Mouse (Mus musculus) intestine, embryonic 14.5 days (tissue): ENCODE measurements around the gene Ndufb2. TPM values are rescaled to one million over a fixed set of nuclear protein-coding genes. Genes with fewer than 3 reads are reported as not detected.
A peak's percentile ranks its signal among the peaks of the same experiment; 100 is the strongest.

Experiments used
- ATAC-seq: fragments of 200-750 bp; cut with Nextera tagmentation; replicated peaks from 2 replicates; pipeline ENCODE4 v1.8.0; 2017; ENCODE audit warnings: low read depth, moderate number of reproducible peaks, moderate TSS enrichment, moderate library complexity; ENCODE audit not compliant: low FRiP score, low TSS enrichment
- DNase-seq: peaks from one replicate; pipeline ENCODE4 v3.0.0-alpha.2; 2018; ENCODE audit warnings: low spot score
- H3K27ac ChIP-seq: fragments of 300-500 bp; sonication (generic); 2 replicates; pipeline ENCODE4 v1.5.1; 2014; ENCODE audit warnings: low read depth, mild to moderate bottlenecking, control low read depth
- H3K27me3 ChIP-seq: fragments of 300-500 bp; sonication (generic); replicated peaks from 2 replicates; pipeline ENCODE4 v1.6.1; 2014; ENCODE audit warnings: low read length, control low read depth; ENCODE audit not compliant: control insufficient read depth, insufficient read depth
- H3K36me3 ChIP-seq: fragments of 300-500 bp; sonication (generic); 2 replicates; pipeline ENCODE4 v1.6.1; 2014; ENCODE audit warnings: low read length, control low read depth; ENCODE audit not compliant: control insufficient read depth, insufficient read depth
- H3K4me1 ChIP-seq: fragments of 300-500 bp; sonication (generic); replicated peaks from 2 replicates; pipeline ENCODE4 v1.6.1; 2014; ENCODE audit warnings: low read length, control low read depth, mixed read lengths; ENCODE audit not compliant: control insufficient read depth, insufficient read depth
- H3K4me2 ChIP-seq: fragments of 300-500 bp; sonication (generic); 2 replicates; pipeline ENCODE4 v1.6.1; 2014; ENCODE audit warnings: low read length
- H3K4me3 ChIP-seq: fragments of 300-500 bp; sonication (generic); 2 replicates; pipeline ENCODE4 v1.5.1; 2014; ENCODE audit warnings: low read depth, low read length, control low read depth, mixed read lengths
- H3K9ac ChIP-seq: fragments of 300-500 bp; sonication (generic); 2 replicates; pipeline ENCODE4 v1.6.1; 2014; ENCODE audit warnings: mild to moderate bottlenecking, low read length
- H3K9me3 ChIP-seq: fragments of 300-500 bp; sonication (generic); 2 replicates; pipeline ENCODE4 v1.6.1; 2016; ENCODE audit warnings: low read length, control low read depth; ENCODE audit not compliant: control insufficient read depth
- WGBS: fragments of 180-500 bp; shearing (Covaris S2); extraction: QIAGEN DNeasy Blood & Tissue Kit; methylation state at CpG from one replicate; pipeline ENCODE4 v1.1.7; 2014; 5-methylcytosine and 5-hydroxymethylcytosine counted together
- polyA plus RNA-seq: library from polyadenylated mRNA; unstranded; fragments of >200 nt; fragmentation: Nextera tagmentation; extraction: Ambion mirVana; gene quantifications from 2 replicates; pipeline ENCODE4 v1.2.1, GENCODE M21; 2014

The Ndufb2 gene
- polyA plus RNA-seq, 1 experiment from 2014 or later: 416 TPM

DNA sequence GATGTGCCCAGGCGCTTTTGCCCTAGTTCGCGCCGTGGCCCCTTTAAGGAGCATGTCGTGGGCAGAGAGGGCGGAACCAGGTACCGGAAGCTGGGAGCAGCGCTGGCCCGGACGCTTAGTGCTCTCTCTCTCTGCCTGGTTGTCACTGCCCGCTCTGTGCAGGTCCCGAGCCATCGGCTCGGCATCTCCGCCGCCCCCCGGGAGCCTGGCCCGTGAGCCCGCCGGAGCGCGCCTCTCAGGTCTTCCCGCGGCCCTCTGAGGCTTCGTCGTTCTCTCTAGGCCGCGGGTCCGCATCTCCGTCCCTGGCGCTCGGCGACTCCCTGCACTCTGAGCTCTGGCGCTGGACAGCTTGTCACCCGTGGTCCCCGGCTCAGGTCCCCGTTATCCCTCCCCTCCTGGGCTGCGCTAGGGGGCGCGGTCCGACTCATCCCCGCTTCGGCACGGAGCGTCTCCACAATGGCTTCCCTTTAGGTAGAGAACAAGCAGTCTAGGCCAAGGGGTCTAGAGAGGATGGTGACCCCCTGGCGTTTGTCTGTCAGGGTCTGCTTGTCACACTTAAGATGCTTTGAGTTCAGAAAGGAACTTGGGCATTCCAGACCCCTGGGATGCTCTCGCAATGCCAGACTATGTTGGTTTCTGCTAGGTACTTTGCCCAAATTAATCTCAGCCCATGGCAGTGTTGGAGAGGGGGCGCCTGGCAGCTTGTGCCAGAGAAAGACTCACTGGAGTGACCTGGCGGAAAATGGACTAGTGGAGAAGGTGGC is 18.4 kb upstream of the Ndufb2 start, which contains the start of gene Adck2:
Adck2 (plus strand) TSS at position 83 of the 764 bp plus-strand sequence.
- H3K4me3 ChIP-seq: peak within 1 kb of the TSS; percentile 59
- peak within 1 kb of the TSS; percentile 78 for H3K9ac ChIP-seq
- no peaks in the 10 kb centered on the region for H3K9me3 ChIP-seq
- H3K27me3 ChIP-seq: no peaks in the 10 kb centered on the region
- H3K4me2 ChIP-seq: peak within 1 kb of the TSS; percentile 59
- H3K36me3 ChIP-seq: peaks cover 20% of the 10 kb centered on the region
- under 1% methylated on average over 47 of the region's 49 CpGs for WGBS
- H3K4me1 ChIP-seq: peaks cover 6% of the 10 kb centered on the region
- H3K27ac ChIP-seq: peak within 1 kb of the TSS; percentile 88
- peak; percentile 88 for DNase-seq
- peak; percentile 95 for ATAC-seq

DNA sequence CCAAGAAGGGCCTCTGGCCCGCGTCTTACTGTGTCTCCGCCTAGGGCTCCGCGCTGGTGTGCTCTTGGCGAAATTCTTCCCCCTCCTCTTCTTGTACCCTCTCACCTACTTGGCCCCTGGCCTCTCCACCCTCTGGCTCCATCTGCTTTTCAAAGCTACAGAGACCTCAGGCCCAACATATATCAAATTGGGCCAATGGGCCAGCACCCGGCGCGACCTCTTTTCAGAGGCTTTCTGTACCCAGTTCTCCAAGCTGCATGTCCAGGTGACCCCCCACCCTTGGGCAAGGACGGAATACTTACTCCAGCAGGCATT is 17.9 kb upstream of the Ndufb2 start:
- DNase-seq (no peak), ATAC-seq (peak; percentile 25; the same call in 1 of the 2 replicates)
- Histone ChIP-seq H3K9me3 (no peaks in the 10 kb centered on the region), H3K27me3 (no peaks in the 10 kb centered on the region), H3K36me3 (peaks cover 25% of the 10 kb centered on the region), H3K4me3 (peak overlapping the region; percentile 59), H3K4me1 (peaks cover 6% of the 10 kb centered on the region), H3K4me2 (peak overlapping the region; percentile 59), H3K27ac (peak overlapping the region; percentile 88; the same call in 1 of the 2 replicates), H3K9ac (peak overlapping the region; percentile 78)
- whole genome bisulfite sequencing: 29% methylated on average over 10 of the region's 10 CpGs

- Histone ChIP-seq H3K27ac (no peak overlapping the region), H3K9me3 (no peaks in the 10 kb centered on the region), H3K4me3 (peak overlapping the region; percentile 59; the same call in 1 of the 2 replicates), H3K27me3 (no peaks in the 10 kb centered on the region), H3K4me2 (peak overlapping the region; percentile 59), H3K9ac (peak overlapping the region; percentile 78), H3K4me1 (peaks cover 6% of the 10 kb centered on the region), H3K36me3 (peaks cover 29% of the 10 kb centered on the region)
- DNase-seq (no peak), ATAC-seq (no peak)
- 65% methylated on average over 7 of the region's 7 CpGs for WGBS
These were observed 17.4 kb upstream of the Ndufb2 start for GRCm38 (mm10) chr6:39574951-39575350.

DNA sequence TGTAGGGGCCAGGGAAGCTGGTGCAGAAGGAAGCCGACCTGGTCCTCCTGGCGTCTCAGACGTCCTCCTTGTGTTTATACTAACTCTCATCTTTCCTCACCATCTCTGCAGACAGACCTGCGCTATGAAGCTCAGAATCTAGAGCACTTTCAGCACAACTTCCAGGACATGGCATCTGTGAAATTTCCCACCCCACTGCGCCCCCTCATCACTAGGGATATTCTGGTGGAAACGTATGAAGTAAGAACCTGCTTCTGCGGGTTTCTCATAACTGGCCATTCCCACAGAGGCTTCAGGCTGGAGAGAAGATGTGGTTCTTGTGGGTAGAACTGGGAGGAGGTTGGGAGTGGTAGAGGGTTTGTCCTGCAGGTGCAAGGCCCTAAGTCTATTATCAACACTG is 12.8 kb upstream of the Ndufb2 start:
- H3K4me2 ChIP-seq: no peak overlapping the region
- WGBS: 81% methylated on average over 7 of the region's 7 CpGs
- peaks cover 4% of the 10 kb centered on the region for H3K4me1 ChIP-seq
- DNase-seq: no peak
- ATAC-seq: no peak
- H3K9ac ChIP-seq: no peak overlapping the region
- H3K4me3 ChIP-seq: no peak overlapping the region
- H3K36me3 ChIP-seq: peaks cover 53% of the 10 kb centered on the region
- H3K27ac ChIP-seq: no peak overlapping the region
- H3K27me3 ChIP-seq: no peaks in the 10 kb centered on the region
- no peaks in the 10 kb centered on the region for H3K9me3 ChIP-seq

GRCm38 (mm10) chr6:39580558-39580957 is 11.8 kb upstream of the Ndufb2 start:
- Histone ChIP-seq H3K27me3 (no peaks in the 10 kb centered on the region), H3K4me1 (no peaks in the 10 kb centered on the region), H3K4me3 (no peak overlapping the region), H3K27ac (no peak overlapping the region), H3K4me2 (no peak overlapping the region), H3K9me3 (no peaks in the 10 kb centered on the region), H3K36me3 (peaks cover 53% of the 10 kb centered on the region), H3K9ac (no peak overlapping the region)
- DNase-seq: no peak
- WGBS: 84% methylated on average over 2 of the region's 2 CpGs
- no peak for ATAC-seq

DNA sequence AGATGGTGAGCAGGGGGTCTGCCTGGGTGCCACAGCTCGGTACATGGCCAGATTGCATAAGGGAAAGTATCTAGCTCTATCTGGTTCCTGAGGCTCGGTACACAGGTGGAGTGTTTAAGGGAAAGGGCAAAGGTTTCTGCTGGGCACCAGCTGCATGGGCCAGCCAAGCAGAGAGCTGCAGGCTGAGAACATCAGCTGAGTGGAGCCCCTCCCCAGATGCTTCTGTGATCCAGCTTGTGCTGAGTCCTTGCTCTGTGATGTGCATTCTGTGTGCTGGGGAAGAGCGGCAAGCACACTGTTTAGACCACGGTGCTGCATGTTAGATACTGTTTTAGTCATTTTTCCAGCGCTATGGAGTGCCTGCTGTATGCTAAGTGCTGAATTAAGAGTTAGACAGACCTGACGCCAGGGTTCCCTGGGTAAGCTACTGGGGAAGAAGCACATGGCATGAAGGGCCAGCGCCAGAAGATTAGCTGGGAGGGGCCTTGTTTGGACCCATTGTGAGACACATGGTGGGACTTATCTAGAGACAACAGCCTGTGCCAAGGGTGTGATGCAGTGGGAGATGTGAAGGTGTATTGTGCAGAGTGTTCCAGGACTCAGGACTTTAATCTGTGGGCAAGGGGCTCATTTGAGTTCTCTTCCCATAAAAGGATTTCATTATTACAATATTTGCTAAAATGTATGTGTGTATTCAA is 11.1 kb upstream of the Ndufb2 start:
- H3K27ac ChIP-seq: no peak overlapping the region
- H3K4me3 ChIP-seq: no peak overlapping the region
- H3K9ac ChIP-seq: no peak overlapping the region
- no peaks in the 10 kb centered on the region for H3K4me1 ChIP-seq
- WGBS: 85% methylated on average over 7 of the region's 7 CpGs
- H3K36me3 ChIP-seq: peaks cover 59% of the 10 kb centered on the region
- no peaks in the 10 kb centered on the region for H3K9me3 ChIP-seq
- no peaks in the 10 kb centered on the region for H3K27me3 ChIP-seq
- H3K4me2 ChIP-seq: no peak overlapping the region
- DNase-seq (no peak), ATAC-seq (no peak)

DNA sequence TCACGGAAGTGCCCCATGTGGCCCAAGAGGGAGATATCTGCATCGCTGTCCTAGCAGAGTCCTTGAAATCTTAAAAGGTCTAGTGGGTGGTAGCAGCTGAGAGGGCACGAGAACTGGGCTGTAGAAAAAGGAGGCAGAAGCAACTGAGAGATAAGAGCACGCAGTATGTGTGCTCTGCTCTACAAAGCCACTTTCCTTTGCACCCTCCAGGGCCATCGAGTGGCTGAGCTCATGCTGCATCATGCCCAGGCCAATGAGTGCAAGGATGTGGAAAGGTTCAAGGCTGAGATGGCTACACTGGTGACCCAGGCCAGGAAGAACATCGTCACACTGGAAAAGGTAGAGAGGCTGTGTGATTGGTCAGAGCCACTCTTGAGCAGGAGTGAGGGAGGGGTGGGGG is 6.9 kb upstream of the Ndufb2 start, which contains the start of gene Gm42420:
Gm42420 (plus strand) TSS at position 237 of the 400 bp plus-strand sequence.
- no peak for DNase-seq
- peaks cover 50% of the 10 kb centered on the region for H3K36me3 ChIP-seq
- no peak within 1 kb of the TSS for H3K9ac ChIP-seq
- H3K4me2 ChIP-seq: no peak within 1 kb of the TSS
- 91% methylated on average over 6 of the region's 6 CpGs for WGBS
- H3K4me1 ChIP-seq: no peaks in the 10 kb centered on the region
- H3K9me3 ChIP-seq: no peaks in the 10 kb centered on the region
- no peaks in the 10 kb centered on the region for H3K27me3 ChIP-seq
- ATAC-seq: no peak
- H3K4me3 ChIP-seq: no peak within 1 kb of the TSS
- H3K27ac ChIP-seq: no peak within 1 kb of the TSS

DNA sequence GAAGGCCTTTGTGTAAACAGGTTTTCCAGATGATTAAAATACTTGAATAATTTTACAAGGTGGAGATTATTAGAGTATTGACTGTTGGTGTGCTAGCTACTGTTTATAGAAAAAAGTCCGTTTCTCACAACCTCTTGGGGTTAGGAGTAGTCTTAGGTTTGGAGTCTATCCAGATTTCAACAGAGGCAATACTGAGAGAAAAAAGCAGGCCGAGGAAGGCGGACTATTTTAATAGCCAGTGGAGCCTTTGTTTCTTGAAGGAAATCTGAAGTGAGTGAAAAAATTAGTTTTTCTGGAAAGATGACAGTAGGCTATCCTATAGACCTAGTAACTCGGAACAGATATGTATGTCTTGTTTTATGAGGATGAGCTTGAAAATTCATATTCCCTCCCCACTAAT is 893 bp upstream of the Ndufb2 start:
- no peaks in the 10 kb centered on the region for H3K27me3 ChIP-seq

More for the DNA sequence above, 893 bp upstream of the Ndufb2 start:
- DNase-seq: no peak
- Histone ChIP-seq H3K9me3 (no peaks in the 10 kb centered on the region), H3K27ac (0 out of 2 replicates have a peak overlapping the region, but pooled peaks have one; percentile 82), H3K9ac (no peak overlapping the region), H3K36me3 (peaks cover 21% of the 10 kb centered on the region), H3K4me1 (peaks cover 9% of the 10 kb centered on the region), H3K4me3 (no peak overlapping the region), H3K4me2 (peak overlapping the region; percentile 83)
- 94% methylated on average over 4 of the region's 4 CpGs for WGBS
- no peak for ATAC-seq
